Mouse (Mus musculus): ENCODE measurements around the gene Tubb5.

The Tubb5 gene

GRCm38 (mm10) chr17:35795656-35796055 is 42.5 kb downstream of the Tubb5 start:
- DNase-seq: no peak

- DNase-seq: no peak
Observed at GRCm38 (mm10) chr17:35795099-35795498, 43.0 kb downstream of the Tubb5 start.

GRCm38 (mm10) chr17:35792837-35793236 is 45.3 kb downstream of the Tubb5 start:
- DNase-seq: no peak

GRCm38 (mm10) chr17:35790933-35791332 is 47.2 kb downstream of the Tubb5 start:
- peak in 1 of 2 experiments; percentile 22 for DNase-seq

DNA sequence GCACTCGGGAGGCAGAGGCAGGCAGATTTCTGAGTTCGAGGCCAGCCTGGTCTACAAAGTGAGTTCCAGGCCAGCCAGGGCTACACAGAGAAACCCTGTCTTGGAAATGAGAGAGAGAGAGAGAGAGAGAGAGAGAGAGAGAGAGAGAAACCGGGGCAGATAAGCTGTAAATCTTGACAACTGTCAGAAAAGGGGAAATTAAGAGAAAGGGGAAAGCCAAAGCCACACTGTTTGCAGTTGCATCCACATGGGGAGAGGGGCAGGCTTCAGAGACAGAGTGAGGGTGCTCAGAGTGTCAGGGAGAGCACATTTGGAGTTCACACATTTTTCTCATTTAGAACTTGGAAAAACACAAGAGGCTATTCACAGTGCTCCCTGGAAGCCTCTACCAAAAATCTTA is 50.1 kb downstream of the Tubb5 start:
- DNase-seq: no peak

DNA sequence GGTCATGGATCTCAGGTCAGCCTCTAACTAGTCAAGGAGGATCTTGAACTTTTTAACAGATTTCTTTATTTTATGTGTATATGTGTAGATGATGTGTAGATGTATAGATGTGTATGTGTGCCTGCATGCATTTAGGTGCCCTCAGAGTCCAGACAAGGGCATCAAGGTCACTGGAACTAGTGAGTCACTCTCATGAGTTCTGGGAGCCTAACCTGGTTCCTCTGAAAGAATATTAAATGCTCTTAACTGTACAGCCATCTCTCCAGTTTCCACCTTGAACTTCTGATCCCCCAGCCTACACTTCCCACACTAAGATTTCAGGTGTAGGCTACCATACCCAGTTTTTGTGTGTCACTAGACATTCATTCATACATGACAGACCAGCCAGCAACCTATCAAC is 50.6 kb downstream of the Tubb5 start:
- no peak for DNase-seq

DNA sequence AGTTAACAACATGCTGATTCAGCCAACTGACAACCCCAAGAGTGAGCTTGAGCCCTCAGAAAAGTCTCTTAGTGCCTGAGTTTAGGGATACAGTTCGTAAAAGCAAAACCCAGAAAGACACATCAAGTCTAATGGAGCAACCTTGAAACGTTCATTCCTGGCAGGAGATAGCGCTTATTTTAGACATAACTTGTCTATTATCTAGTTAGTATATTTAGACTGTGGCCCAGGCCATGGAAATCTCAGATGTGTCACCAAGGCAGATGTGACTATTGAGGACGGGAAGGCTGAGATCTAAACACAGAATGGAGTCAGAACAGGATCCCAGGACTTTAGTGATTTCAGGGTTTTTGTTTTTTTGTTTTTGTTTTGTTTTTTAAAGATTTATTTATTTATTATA is 53.0 kb downstream of the Tubb5 start:
- no peak for DNase-seq

- no peak for DNase-seq
Observed at GRCm38 (mm10) chr17:35783944-35784343, 54.2 kb downstream of the Tubb5 start.

Measured in kidney, postnatal 25 days (tissue).